8 mouse cellular contexts compared by ENCODE assay signal in genomic region chr11:75486601-75487285, GRCm38 (mm10). TPM values are rescaled to one million over a fixed set of nuclear protein-coding genes. Genes with fewer than 3 reads are reported as not detected.
DNase-seq lines count a peak whose midpoint lies in the region; ATAC-seq and TF ChIP-seq lines count a peak whose summit lies in the region.

TSS of gene Prpf8 (plus strand) at chr11:75486816.

- H3K9ac ChIP-seq in forebrain, postnatal 0 days = peak within 1 kb of the TSS; percentile 99
- H3K9ac ChIP-seq in lung, embryonic 15.5 days = peak within 1 kb of the TSS; percentile 91

- WGBS in forebrain, postnatal 0 days = under 1% methylated on average over 52 of the region's 52 CpGs
- WGBS in lung, embryonic 15.5 days = under 1% methylated on average over 52 of the region's 52 CpGs

- H3K36me3 ChIP-seq in G1E (replicated peaks) = peaks cover 42% of the 10 kb centered on the region
- H3K36me3 ChIP-seq in forebrain, postnatal 0 days (ENCODE audit: insufficient read depth) = peaks cover 25% of the 10 kb centered on the region
- peaks cover 25% of the 10 kb centered on the region for H3K36me3 ChIP-seq in lung, embryonic 15.5 days

- no peaks in the 10 kb centered on the region for H3K9me3 ChIP-seq in G1E (replicated peaks)
- no peaks in the 10 kb centered on the region for H3K9me3 ChIP-seq in forebrain, postnatal 0 days (ENCODE audit: low read length)
- no peaks in the 10 kb centered on the region for H3K9me3 ChIP-seq in lung, embryonic 15.5 days

- DNase-seq in G1E (ENCODE audit: low spot score) = peak; percentile 91
- peak; percentile 97 to 98 for DNase-seq in cerebellum, adult 18-20 months
- peak; percentile 99 for DNase-seq in forebrain, postnatal 0 days
- DNase-seq in heart, postnatal 4 days = peak; percentile 99
- DNase-seq in layer of hippocampus, adult 8-10 months (ENCODE audit: low spot score in 2 of 2) = peak; percentile 98 to 99
- DNase-seq in ovary, adult 18-20 months (ENCODE audit: low spot score) = peak; percentile 94
- DNase-seq in thymus, postnatal 0 days (ENCODE audit: low spot score) = peak; percentile 96

- peak; percentile 100 for ATAC-seq in G1E (ENCODE audit: extremely low read depth, insufficient number of reproducible peaks, low FRiP score, poor library complexity, severe bottlenecking)
- peak; percentile 100 for ATAC-seq in forebrain, postnatal 0 days
- peak; percentile 100 for ATAC-seq in lung, embryonic 15.5 days (ENCODE audit: borderline replicate concordance, extremely low read depth, low FRiP score, low TSS enrichment)

- H3K4me3 ChIP-seq in G1E (ENCODE audit: low read depth, low read length) = peak within 1 kb of the TSS; percentile 91
- H3K4me3 ChIP-seq in forebrain, postnatal 0 days (ENCODE audit: low read depth, low read length) = peak within 1 kb of the TSS; percentile 99
- peak within 1 kb of the TSS; percentile 83 for H3K4me3 ChIP-seq in lung, embryonic 15.5 days

- H3K4me2 ChIP-seq in forebrain, postnatal 0 days (ENCODE audit: low read depth) = peak within 1 kb of the TSS; percentile 94
- H3K4me2 ChIP-seq in lung, embryonic 15.5 days = peak within 1 kb of the TSS; percentile 81

- no peaks in the 10 kb centered on the region for H3K27me3 ChIP-seq in G1E (ENCODE audit: insufficient read depth, low read length)
- no peaks in the 10 kb centered on the region for H3K27me3 ChIP-seq in forebrain, postnatal 0 days (ENCODE audit: insufficient read depth, low read length)
- no peaks in the 10 kb centered on the region for H3K27me3 ChIP-seq in lung, embryonic 15.5 days

- peak within 1 kb of the TSS; percentile 86 for H3K27ac ChIP-seq in forebrain, postnatal 0 days (ENCODE audit: low read depth, low read length)
- peak within 1 kb of the TSS; percentile 26; the same call in 1 of the 2 replicates for H3K27ac ChIP-seq in lung, embryonic 15.5 days

- TF ChIP-seq CTCF in G1E (IDR thresholded peaks at IDR 0.05; ENCODE audit: low read depth, low read length) = no peak
- no peak for TF ChIP-seq CTCF in forebrain, postnatal 0 days (IDR thresholded peaks at IDR 0.05; ENCODE audit: low read depth)

- H3K4me1 ChIP-seq in G1E (ENCODE audit: insufficient read depth, low read depth, low read length) = peaks cover 31% of the 10 kb centered on the region
- peaks cover 11% of the 10 kb centered on the region for H3K4me1 ChIP-seq in forebrain, postnatal 0 days (ENCODE audit: insufficient read depth)
- peaks cover 13% of the 10 kb centered on the region for H3K4me1 ChIP-seq in lung, embryonic 15.5 days

RNA-seq across cellular contexts. Expression of gene Prpf8, which starts in this region (rescaled TPM):
- total RNA-seq in G1E (2014; fragmentation: Nextera tagmentation) (537 and 539 TPM in 2 replicates), G1E (2017) (147 and 150 TPM in 2 replicates)
- polyA plus RNA-seq in G1E (2012) = 55.3 and 90.1 TPM in 2 replicates
- total RNA-seq in forebrain, postnatal 0 days (2014; rRNA removed) = 89.0 and 120 TPM in 2 replicates
- 25.6 and 27.9 TPM in 2 replicates for polyA plus RNA-seq in forebrain, postnatal 0 days (2015; fragmentation: Nextera tagmentation; extraction: Ambion mirVana)
- total RNA-seq in heart, postnatal 4 days (2021) = 100 to 1,000 TPM; 113 to 115 TPM
- total RNA-seq in layer of hippocampus, adult 8-10 months (2022) = 100 to 1,000 TPM; 129 to 140 (median 135) TPM
- 56.9 and 57.3 TPM in 2 replicates for polyA plus RNA-seq in lung, embryonic 15.5 days (2015; fragmentation: Nextera tagmentation; extraction: Ambion mirVana)
- 39.2 and 40.0 TPM in 2 replicates for polyA plus RNA-seq in thymus, postnatal 0 days (2015; fragmentation: Nextera tagmentation; extraction: Ambion mirVana)

Comparison
In these comparisons a context has a peak if more than half of its experiments do, and no peak if none do; other contexts are left out.
1. Peak in every context shown above with its lines: DNase-seq, ATAC-seq, H3K4me3 ChIP-seq and H3K27ac ChIP-seq.